Mouse (Mus musculus): ENCODE data around the gene Ston2. TPM values are rescaled to one million over a fixed set of nuclear protein-coding genes. Genes with fewer than 3 reads are reported as not detected.

Gene Ston2
- polyA plus RNA-seq, 1 experiment from 2014 or later, result 13.4 TPM

DNA sequence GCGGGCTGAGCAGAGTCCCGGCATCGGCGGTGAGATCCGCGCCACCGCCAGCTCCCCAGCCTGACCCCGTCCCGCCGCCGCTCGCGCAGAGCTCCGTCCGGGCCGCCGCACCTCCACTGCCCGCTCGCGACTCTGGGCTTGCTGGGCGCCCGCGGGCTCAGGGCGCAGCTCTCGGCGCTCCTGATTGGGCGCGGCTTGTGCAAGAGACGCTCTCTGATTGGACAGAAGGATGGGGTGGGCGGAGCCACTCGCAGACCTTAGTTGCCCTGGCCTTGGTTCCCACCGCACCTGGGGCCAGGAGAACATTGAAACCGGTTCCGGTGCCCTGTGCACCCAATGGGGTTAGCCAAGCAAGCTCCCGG, 9.2 kb downstream of the Ston2 start:
- ATAC-seq (ENCODE audit: low FRiP score, low TSS enrichment), result peak; percentile 95
- H3K9me3 ChIP-seq (ENCODE audit: control insufficient read depth, low read length), result no peaks in the 10 kb centered on the region
- H3K4me1 ChIP-seq (ENCODE audit: control insufficient read depth, insufficient read depth, low read length), result no peaks in the 10 kb centered on the region; the same call in none of the 2 replicates
- no peak overlapping the region for H3K27ac ChIP-seq (ENCODE audit: low read depth, low read length)
- peak overlapping the region; percentile 80 for H3K4me2 ChIP-seq (replicated peaks; ENCODE audit: low read depth, low read length)
- H3K9ac ChIP-seq (ENCODE audit: low read depth, low read length), result peak overlapping the region; percentile 64
- H3K4me3 ChIP-seq (ENCODE audit: low read length), result peak overlapping the region; percentile 72
- H3K36me3 ChIP-seq (ENCODE audit: control insufficient read depth, insufficient read depth, low read length), result no peaks in the 10 kb centered on the region
- H3K27me3 ChIP-seq (ENCODE audit: control insufficient read depth, insufficient read depth, low read length), result no peaks in the 10 kb centered on the region
- WGBS, result 2% methylated on average over 35 of the region's 35 CpGs

DNA sequence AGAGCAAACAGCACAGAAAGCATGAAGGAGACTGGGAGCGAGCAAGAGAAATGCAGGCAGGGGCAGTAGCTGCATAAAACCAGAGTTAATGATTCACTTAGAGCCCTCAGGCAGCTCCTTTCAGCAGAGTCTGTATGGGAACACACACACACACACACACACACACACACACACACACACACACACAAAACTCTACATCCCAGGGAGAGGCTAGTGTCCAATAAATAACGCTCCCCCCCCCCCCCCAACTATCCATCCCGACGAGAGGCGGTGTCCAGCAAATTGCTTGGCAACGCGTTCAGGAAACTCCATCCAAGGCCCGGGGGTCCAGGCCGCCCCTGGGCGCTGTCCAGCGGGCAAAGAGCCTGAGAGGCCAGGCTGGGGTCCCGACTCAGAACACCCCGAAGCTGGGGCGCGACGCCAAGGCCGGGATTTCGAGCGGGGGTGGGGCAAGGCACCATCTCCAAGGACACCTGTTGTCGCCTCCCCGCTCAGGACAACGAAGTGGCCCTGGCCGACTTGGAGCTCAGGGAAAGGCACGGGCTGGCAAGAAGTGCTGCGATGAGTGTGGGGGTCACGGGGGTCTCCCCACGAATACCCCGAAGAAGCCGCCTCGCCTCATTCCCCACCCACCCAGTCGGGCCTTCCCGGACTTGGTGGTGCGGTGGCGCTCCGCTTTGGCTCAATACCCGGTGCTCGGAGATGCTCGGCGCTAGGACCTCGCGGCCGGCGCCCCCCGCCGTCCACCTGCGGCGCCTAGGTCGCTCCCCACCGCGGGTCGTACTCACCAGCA, 9.8 kb downstream of the Ston2 start:
- ATAC-seq (ENCODE audit: low FRiP score, low TSS enrichment), result peak; percentile 88
- no peak overlapping the region for H3K27ac ChIP-seq (ENCODE audit: low read depth, low read length)

DNA sequence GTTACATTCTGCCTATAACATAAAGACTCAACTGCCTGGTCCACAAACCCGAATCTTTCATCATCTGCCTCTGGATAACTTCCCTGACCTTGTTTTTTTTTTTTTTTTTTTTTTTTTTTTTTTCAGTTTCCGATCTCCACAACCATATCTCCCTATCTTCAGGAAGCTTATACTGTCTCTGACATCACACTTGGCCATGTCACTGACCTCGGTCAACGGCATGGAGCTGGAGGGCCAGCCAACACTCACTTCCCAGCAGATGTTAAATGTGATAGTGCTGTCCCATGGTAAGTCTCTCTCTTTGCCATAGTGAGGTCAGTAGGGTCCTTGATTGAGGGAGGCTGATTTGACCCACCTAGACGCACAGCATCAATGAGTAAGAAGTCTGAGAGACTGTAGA, 11.8 kb downstream of the Ston2 start:
- ATAC-seq (ENCODE audit: low FRiP score, low TSS enrichment), result no peak
- H3K9me3 ChIP-seq (ENCODE audit: control insufficient read depth, low read length), result no peaks in the 10 kb centered on the region
- no peak overlapping the region for H3K4me2 ChIP-seq (replicated peaks; ENCODE audit: low read depth, low read length)
- no peak overlapping the region for H3K9ac ChIP-seq (ENCODE audit: low read depth, low read length)
- H3K4me3 ChIP-seq (ENCODE audit: low read length), result no peak overlapping the region
- 72% methylated on average over 5 of the region's 5 CpGs for WGBS
- no peaks in the 10 kb centered on the region; the same call in none of the 2 replicates for H3K4me1 ChIP-seq (ENCODE audit: control insufficient read depth, insufficient read depth, low read length)
- H3K27ac ChIP-seq (ENCODE audit: low read depth, low read length), result no peak overlapping the region
- no peaks in the 10 kb centered on the region for H3K27me3 ChIP-seq (ENCODE audit: control insufficient read depth, insufficient read depth, low read length)
- no peaks in the 10 kb centered on the region for H3K36me3 ChIP-seq (ENCODE audit: control insufficient read depth, insufficient read depth, low read length)

More for the DNA sequence above, 9.8 kb downstream of the Ston2 start:
- H3K36me3 ChIP-seq (ENCODE audit: control insufficient read depth, insufficient read depth, low read length), result no peaks in the 10 kb centered on the region
- H3K4me2 ChIP-seq (replicated peaks; ENCODE audit: low read depth, low read length), result peak overlapping the region; percentile 80
- H3K9ac ChIP-seq (ENCODE audit: low read depth, low read length), result peak overlapping the region; percentile 64
- peak overlapping the region; percentile 72 for H3K4me3 ChIP-seq (ENCODE audit: low read length)
- under 1% methylated on average over 45 of the region's 51 CpGs for WGBS
- no peaks in the 10 kb centered on the region; the same call in none of the 2 replicates for H3K4me1 ChIP-seq (ENCODE audit: control insufficient read depth, insufficient read depth, low read length)
- H3K27me3 ChIP-seq (ENCODE audit: control insufficient read depth, insufficient read depth, low read length), result no peaks in the 10 kb centered on the region
- no peaks in the 10 kb centered on the region for H3K9me3 ChIP-seq (ENCODE audit: control insufficient read depth, low read length)

DNA sequence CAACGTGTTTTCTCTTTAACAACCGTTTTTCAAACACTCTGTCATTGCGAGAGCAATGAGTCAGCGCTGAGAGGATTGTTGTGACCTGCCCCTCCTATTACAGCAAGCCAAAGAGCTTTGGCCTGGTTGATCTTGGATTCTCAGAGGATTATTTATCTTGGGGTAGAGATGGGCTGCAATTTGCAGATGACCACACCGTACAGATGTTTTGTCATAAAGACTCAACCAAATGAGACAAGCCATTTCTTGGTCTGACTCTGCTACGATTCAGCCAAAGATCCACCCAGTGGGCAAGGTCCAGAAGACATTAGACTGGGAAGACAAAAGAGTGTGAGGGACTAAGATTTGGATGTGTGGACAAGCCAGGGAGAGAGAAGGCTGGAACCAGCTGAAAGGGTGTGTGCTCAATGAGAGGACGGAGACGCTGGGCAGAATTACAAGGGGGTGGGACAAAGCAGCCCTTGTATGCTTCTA, 13.3 kb downstream of the Ston2 start:
- no peak for ATAC-seq (ENCODE audit: low FRiP score, low TSS enrichment)
- 74% methylated on average over 8 of the region's 8 CpGs for WGBS
- H3K4me2 ChIP-seq (replicated peaks; ENCODE audit: low read depth, low read length), result no peak overlapping the region

DNA sequence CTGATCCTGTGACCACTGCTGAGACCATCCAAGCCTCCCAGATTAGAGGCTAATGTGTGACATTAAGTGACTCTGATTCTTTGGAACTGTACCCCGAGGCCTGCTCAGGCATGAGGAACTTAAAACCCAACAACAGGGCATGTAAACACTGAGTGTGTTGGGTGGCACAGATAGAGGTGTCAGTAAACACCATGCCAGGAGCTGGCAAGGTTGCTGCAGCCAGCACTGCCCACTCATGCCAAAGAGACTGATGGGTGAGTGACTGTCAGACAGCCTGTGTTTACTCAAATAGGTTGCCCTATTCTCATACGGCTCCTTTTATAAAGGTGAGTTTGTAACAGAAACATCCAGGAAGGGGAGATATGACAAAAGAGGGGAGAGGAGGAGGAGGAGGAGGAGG, 19.3 kb downstream of the Ston2 start:
- no peak for ATAC-seq (ENCODE audit: low FRiP score, low TSS enrichment)
- H3K4me2 ChIP-seq (replicated peaks; ENCODE audit: low read depth, low read length), result no peak overlapping the region
- H3K9ac ChIP-seq (ENCODE audit: low read depth, low read length), result no peak overlapping the region
- H3K27me3 ChIP-seq (ENCODE audit: control insufficient read depth, insufficient read depth, low read length), result no peaks in the 10 kb centered on the region
- no peak overlapping the region for H3K4me3 ChIP-seq (ENCODE audit: low read length)
- no peaks in the 10 kb centered on the region for H3K36me3 ChIP-seq (ENCODE audit: control insufficient read depth, insufficient read depth, low read length)
- peaks cover 6% of the 10 kb centered on the region for H3K4me1 ChIP-seq (ENCODE audit: control insufficient read depth, insufficient read depth, low read length)
- WGBS, result 76% methylated on average over 2 of the region's 2 CpGs
- no peak overlapping the region for H3K27ac ChIP-seq (ENCODE audit: low read depth, low read length)
- no peaks in the 10 kb centered on the region for H3K9me3 ChIP-seq (ENCODE audit: control insufficient read depth, low read length)

More for the DNA sequence above, 13.3 kb downstream of the Ston2 start:
- no peaks in the 10 kb centered on the region for H3K36me3 ChIP-seq (ENCODE audit: control insufficient read depth, insufficient read depth, low read length)
- H3K27me3 ChIP-seq (ENCODE audit: control insufficient read depth, insufficient read depth, low read length), result no peaks in the 10 kb centered on the region
- H3K27ac ChIP-seq (ENCODE audit: low read depth, low read length), result no peak overlapping the region
- no peak overlapping the region for H3K9ac ChIP-seq (ENCODE audit: low read depth, low read length)
- H3K4me1 ChIP-seq (ENCODE audit: control insufficient read depth, insufficient read depth, low read length), result no peaks in the 10 kb centered on the region; the same call in none of the 2 replicates
- no peaks in the 10 kb centered on the region for H3K9me3 ChIP-seq (ENCODE audit: control insufficient read depth, low read length)
- H3K4me3 ChIP-seq (ENCODE audit: low read length), result no peak overlapping the region

DNA sequence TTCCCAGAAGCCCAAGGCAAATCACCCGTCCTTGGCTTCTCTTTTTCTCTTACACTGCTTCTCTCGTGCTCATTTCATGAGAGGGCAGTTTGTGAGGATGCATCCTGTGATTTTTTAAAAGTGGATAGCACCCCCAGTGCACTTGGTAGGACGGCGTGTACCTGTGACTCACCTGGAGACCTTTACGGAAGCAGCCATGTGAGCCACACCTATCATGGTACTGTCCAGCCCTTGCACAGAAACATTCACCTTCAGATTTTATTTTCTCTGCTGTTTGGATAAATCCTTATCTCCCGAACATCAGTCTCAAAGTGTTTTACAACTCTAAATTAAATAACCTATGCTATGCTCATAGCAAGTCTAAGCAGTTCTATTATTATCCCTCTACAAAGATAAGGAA, 20.0 kb downstream of the Ston2 start:
- no peak overlapping the region for H3K27ac ChIP-seq (ENCODE audit: low read depth, low read length)
- H3K27me3 ChIP-seq (ENCODE audit: control insufficient read depth, insufficient read depth, low read length), result no peaks in the 10 kb centered on the region
- no peak overlapping the region for H3K9ac ChIP-seq (ENCODE audit: low read depth, low read length)
- no peaks in the 10 kb centered on the region for H3K9me3 ChIP-seq (ENCODE audit: control insufficient read depth, low read length)
- H3K4me3 ChIP-seq (ENCODE audit: low read length), result no peak overlapping the region
- H3K36me3 ChIP-seq (ENCODE audit: control insufficient read depth, insufficient read depth, low read length), result no peaks in the 10 kb centered on the region
- ATAC-seq (ENCODE audit: low FRiP score, low TSS enrichment), result no peak
- 86% methylated on average over 6 of the region's 6 CpGs for WGBS
- peaks cover 7% of the 10 kb centered on the region for H3K4me1 ChIP-seq (ENCODE audit: control insufficient read depth, insufficient read depth, low read length)
- H3K4me2 ChIP-seq (replicated peaks; ENCODE audit: low read depth, low read length), result no peak overlapping the region

DNA sequence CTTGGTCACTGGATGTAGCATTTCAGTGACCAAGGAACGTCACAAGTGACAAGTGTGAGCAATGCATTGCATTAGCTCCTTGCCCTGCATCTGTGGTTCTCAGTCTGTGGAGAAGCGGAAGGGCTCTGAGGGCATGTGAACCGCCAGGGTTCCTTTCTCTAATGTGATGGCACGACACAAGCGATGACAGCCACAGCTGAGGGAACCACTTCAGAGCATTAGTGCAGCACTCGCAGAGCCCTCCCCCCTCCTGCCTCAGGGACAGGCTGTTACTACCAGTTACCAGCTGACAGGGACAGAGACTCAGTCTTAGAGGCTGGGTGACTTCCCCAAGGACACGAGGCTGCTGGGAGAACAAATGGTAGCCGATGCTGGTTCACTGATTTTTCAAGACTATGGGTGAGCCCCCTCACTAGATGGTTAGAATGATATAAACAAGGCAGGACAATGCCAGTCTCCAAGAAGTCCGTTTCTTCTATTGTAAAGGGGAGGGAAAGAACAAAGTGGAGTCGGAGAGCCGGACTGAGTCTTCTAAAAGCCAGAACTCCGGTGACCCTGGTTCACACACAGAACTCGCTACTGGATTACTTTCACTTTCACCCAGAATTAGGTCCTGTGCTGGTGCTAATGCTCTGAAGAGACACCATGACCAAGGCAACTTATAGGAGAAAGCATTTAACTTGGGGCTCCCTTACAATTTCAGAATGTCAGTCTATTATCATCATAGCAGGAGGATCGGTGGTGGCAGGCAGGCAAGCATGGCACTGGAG, 21.7 kb downstream of the Ston2 start:
- H3K36me3 ChIP-seq (ENCODE audit: control insufficient read depth, insufficient read depth, low read length), result no peaks in the 10 kb centered on the region
- peaks cover 7% of the 10 kb centered on the region for H3K4me1 ChIP-seq (ENCODE audit: control insufficient read depth, insufficient read depth, low read length)
- no peak overlapping the region for H3K9ac ChIP-seq (ENCODE audit: low read depth, low read length)
- no peak overlapping the region for H3K27ac ChIP-seq (ENCODE audit: low read depth, low read length)
- H3K4me3 ChIP-seq (ENCODE audit: low read length), result no peak overlapping the region
- WGBS, result 55% methylated on average over 14 of the region's 14 CpGs
- H3K4me2 ChIP-seq (replicated peaks; ENCODE audit: low read depth, low read length), result no peak overlapping the region
- no peaks in the 10 kb centered on the region for H3K9me3 ChIP-seq (ENCODE audit: control insufficient read depth, low read length)
- no peaks in the 10 kb centered on the region for H3K27me3 ChIP-seq (ENCODE audit: control insufficient read depth, insufficient read depth, low read length)
- peak; percentile 45 for ATAC-seq (ENCODE audit: low FRiP score, low TSS enrichment)

DNA sequence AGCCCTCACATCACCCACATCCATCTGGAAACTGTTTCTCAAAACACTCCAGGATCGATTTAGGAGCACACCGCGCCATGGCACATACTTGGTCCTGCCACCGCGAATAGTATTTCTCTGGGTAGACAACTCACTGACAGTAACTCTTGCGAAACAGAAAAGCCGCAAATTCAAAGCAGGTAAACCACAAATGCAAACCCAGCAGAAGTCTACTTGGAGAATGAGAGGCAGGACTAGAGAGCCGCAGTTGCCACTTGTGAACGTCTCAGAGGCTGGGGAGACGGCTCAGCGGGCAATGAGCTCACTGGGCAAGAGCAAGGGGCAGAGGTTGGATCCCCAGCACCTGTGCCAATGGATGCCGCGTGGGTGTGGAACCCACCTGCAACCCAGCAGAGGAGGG, 22.7 kb downstream of the Ston2 start:
- peaks cover 7% of the 10 kb centered on the region for H3K4me1 ChIP-seq (ENCODE audit: control insufficient read depth, insufficient read depth, low read length)
- H3K27ac ChIP-seq (ENCODE audit: low read depth, low read length), result no peak overlapping the region
- no peaks in the 10 kb centered on the region for H3K36me3 ChIP-seq (ENCODE audit: control insufficient read depth, insufficient read depth, low read length)
- WGBS, result 44% methylated on average over 13 of the region's 13 CpGs
- ATAC-seq (ENCODE audit: low FRiP score, low TSS enrichment), result no peak
- H3K9me3 ChIP-seq (ENCODE audit: control insufficient read depth, low read length), result no peaks in the 10 kb centered on the region
- no peak overlapping the region for H3K9ac ChIP-seq (ENCODE audit: low read depth, low read length)
- H3K27me3 ChIP-seq (ENCODE audit: control insufficient read depth, insufficient read depth, low read length), result no peaks in the 10 kb centered on the region
- H3K4me3 ChIP-seq (ENCODE audit: low read length), result no peak overlapping the region
- no peak overlapping the region for H3K4me2 ChIP-seq (replicated peaks; ENCODE audit: low read depth, low read length)

DNA sequence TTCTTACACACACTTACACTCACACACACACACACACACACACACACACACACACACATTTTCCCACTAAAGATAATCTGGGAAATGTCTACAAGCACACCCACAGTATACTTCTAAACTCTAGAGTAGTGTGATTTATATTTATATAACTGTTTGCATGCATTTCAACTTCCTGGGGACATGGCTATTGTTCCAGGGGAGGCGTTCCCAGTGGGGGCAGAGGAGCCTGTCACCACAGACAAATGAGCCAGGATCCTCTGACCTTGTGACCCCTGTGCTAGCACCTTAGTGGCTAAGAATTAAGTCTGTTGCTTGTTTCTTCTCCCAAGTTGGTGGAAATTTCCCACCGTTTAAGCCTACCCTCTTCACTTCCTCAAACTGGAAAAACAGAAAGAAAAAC, 23.1 kb downstream of the Ston2 start:
- Histone ChIP-seq H3K27ac (ENCODE audit: low read depth, low read length) (no peak overlapping the region), H3K4me3 (ENCODE audit: low read length) (no peak overlapping the region), H3K9ac (ENCODE audit: low read depth, low read length) (no peak overlapping the region), H3K36me3 (ENCODE audit: control insufficient read depth, insufficient read depth, low read length) (no peaks in the 10 kb centered on the region), H3K27me3 (ENCODE audit: control insufficient read depth, insufficient read depth, low read length) (no peaks in the 10 kb centered on the region), H3K4me1 (ENCODE audit: control insufficient read depth, insufficient read depth, low read length) (peaks cover 7% of the 10 kb centered on the region), H3K4me2 (replicated peaks; ENCODE audit: low read depth, low read length) (no peak overlapping the region), H3K9me3 (ENCODE audit: control insufficient read depth, low read length) (no peaks in the 10 kb centered on the region)
- 3% methylated on average over 2 of the region's 2 CpGs for WGBS
- no peak for ATAC-seq (ENCODE audit: low FRiP score, low TSS enrichment)

Measured in kidney, embryonic 14.5 days (tissue).